Mouse (Mus musculus) granulocyte monocyte progenitor cell, adult 5-6 weeks (primary cell): ENCODE results near the gene 5330417C22Rik. TPM values are rescaled to one million over a fixed set of nuclear protein-coding genes. Genes with fewer than 3 reads are reported as not detected.

Experiments
- ATAC-seq: replicated peaks from 2 replicates; pipeline ENCODE4 v1.8.0; 2016; ENCODE audit warnings: mild to moderate bottlenecking, moderate TSS enrichment, inconsistent platforms; ENCODE audit not compliant: poor library complexity, severe bottlenecking
- total RNA-seq, 2 experiments: library from RNA; stranded (forward) in 1 of 2; stranded (reverse) in 1 of 2; fragments of 200-712, 200-1000 nt in 1 of 2; fragments of >200 nt in 1 of 2; fragmentation: Nextera tagmentation in 1 of 2; gene quantifications; 2 replicates each; pipeline ENCODE4 v1.2.3; 2014 to 2017

The 5330417C22Rik gene
- total RNA-seq, 2 experiments from 2014 or later, result not detected

DNA sequence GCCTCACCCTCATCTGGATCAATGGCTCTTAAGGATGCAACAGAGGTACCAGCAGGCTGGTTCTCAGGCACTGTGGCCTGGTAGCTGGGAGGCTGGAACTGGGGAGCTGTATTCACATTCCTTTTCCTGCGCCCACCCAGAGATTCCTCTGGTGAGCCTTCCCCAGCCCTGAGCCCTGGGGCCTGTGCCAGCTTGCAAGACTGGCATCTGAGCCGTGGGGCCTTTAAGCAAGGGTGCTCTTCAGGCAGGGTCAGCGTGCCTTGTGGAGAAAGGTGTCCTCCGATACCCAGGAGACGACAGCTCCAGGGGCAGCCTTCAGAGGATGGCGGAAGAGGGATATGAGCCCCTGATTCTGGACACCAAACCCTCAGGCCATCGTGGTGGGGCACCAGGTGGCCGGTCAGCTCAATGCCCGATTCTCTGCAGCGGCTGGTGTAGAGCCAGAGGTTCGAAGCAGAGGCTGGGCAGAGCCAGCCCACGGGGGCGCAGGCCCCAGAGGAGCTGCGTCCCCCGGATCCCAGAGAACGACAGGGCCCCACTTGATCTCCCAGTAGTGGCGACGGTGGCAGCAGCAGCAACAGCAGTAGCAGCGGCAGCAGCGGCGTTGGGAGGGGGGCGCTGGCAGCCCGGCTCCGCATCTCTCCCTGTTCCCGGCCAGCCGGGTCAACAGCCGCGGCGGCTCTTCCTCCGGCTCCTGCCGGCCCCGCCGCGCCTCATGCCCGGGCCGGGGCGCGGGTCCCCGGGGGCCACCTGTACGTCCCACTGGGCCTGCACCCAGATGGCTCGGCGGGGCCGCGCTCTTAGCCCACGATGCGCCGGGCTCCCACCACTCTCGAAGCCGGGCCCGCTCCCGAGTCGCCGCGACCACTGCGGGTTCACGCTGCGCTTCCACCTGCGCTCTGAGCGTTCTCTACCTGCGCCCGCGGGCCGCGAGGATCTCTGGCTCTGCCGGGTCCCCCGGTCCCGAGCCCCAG is 121.2 kb downstream of the 5330417C22Rik start, which contains the start of gene Celsr2:
TSS of gene Celsr2 (minus strand) at position 696 of the 974 bp plus-strand sequence.
- 0 out of 2 replicates have a peak, but pooled peaks have one; percentile 28 for ATAC-seq

DNA sequence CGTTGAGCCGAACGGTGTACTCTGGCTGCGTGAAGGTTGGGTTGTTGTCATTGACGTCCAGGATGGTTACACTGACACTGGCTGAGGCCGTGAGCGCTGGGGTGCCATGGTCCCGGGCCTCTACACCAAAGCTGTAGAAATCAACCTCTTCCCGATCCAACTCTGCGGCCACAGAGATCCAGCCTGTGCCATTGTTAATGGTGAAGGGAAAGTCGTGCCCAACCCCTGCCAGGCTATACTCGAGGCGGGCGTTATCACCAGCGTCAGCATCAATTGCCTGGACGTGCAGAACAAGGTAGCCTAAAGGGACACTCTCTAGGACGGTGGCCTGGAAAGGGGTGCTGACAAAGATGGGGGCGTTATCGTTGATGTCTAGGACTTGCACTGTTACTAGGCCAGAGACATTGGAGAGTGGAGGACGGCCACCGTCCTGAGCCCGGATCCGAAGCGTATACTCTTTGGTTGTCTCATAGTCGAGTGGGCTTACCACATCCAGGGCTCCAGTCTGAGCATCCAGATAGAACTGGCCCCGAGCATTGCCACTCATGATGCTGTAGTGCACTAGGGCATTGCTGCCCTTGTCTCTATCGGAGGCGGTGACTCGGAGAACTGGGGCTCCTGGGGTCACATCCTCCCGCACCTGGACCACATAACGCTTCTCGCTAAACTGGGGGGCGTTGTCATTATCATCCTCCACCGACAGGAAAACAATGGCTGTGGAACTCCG is 122.5 kb downstream of the 5330417C22Rik start:
- ATAC-seq, result no peak

DNA sequence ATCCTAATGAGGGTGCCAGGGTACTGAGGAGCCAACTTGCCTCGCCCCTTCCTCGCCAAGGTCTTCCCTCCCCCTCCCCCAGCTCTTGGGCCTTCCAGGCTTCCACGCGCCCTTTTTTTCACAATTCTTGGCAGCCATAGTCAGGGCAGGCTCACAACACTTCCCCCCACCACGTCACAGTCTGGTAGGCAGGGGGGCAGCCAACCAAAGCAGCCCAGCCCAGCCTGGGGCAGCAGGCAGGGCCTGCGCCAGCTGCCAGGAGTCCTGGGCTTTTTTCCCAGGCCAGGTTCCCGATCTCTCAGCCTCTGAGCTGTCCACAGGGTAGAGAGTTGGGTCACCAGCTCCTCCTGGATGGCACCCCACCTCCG is 124.6 kb downstream of the 5330417C22Rik start:
- no peak for ATAC-seq

DNA sequence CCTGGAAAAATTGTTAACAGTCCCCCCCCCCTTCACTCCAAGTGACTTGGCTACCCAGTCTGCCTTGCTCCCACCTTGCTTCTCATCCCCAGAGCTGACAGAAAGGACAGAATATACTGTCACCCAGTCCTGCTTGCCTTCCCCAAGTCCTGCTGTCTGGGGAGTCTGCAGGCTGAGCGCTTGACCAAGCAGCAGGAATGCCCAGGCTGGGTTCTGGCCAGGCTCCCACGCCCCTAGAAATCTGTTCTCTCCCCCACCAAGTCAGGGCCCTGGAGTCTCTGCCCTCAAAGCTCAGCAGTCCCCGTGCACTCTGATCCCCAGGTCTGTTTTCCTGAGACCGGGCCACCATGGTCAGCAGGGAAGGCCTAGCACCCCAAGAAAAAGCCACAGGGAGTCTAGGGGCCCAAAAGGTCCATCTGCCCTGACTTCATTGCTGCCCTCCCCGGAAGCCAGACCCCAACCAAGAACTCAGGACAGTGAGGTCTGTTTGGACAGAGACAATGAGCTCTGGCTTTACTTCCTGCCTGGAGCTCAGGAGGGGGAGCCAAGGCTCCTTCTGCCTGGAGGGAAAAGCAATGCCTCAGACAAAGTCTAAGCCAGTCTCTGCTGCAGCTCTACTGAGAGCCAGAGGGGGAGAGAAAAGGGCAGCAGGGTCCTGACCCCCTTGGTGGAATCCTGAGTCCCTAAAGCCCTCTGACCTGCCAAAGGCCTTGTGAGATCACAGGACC is 125.1 kb downstream of the 5330417C22Rik start:
- no peak for ATAC-seq

DNA sequence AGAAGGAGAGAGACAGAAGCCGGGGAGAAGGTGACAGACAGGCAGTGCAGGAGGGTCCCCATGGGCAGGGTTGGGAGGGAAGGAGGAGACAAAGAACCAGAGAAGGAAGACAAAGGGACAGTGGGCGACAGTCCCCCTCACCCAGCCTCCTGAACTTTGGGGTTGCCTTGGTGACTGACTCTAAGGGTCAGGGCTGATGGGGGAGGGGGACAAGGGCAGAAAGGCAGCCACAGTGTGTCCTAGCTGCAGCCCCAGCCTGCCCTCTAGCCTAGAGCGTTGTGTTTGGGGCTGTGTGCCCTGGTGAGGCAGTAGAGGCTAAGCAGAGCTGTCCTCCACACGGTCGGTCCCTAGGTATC is 126.0 kb downstream of the 5330417C22Rik start:
- no peak for ATAC-seq

DNA sequence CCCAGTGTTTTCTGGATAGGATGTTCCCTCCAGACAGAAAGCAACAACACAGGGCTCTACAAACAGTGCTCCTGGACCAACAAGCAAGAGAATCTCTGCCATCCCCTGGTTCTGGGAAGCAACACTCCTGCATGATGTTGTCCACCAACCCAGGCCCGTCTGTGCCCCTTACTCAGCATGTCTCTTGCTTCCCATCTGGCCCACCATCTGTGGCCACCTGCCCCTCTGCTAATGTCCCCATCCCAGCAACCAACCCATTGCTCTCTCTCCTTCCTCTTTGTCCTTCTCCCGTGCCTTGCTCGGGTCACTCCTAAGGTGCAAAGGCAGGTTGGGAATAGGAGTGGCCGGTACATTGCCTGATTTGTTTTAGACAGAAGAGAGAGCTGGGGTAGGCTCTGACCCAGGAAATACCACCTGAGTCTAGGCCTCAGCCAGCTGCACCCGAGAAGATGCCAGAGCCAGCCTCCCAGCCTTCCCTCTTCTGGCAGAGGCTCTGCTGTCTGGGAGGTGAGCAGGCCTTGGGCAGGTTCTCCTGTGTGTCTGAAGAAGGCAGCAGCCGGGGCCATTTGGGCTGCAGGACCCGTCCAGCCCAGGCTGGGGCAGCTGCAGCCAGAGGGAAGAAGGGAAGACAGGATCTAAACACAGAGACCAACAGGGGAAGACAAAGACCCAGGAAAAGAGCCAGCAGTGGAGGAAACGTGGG is 126.5 kb downstream of the 5330417C22Rik start:
- no peak for ATAC-seq

DNA sequence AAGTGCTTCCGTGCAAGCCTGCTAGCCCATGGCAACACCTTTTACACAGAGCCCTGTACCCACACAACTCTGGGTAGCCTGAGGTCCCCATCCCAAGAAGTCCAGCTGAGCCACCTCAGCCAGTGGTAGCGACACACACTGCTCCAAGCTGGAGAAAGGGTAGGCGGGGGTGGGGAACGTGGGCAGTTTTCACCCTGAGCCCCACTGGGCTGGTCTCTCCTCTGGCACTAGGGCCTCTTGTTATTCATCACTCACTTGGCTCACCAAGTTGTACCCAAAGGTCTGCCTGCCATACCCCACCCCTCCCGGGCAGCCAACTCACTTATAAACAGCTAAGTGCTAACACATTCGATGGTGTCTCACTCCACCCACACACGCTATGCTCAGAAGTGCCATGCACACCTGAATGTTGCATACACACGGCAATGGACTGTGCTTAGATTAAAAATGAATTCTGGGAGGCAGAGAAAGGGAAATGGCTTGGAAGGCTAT is 127.8 kb downstream of the 5330417C22Rik start:
- ATAC-seq, result no peak

DNA sequence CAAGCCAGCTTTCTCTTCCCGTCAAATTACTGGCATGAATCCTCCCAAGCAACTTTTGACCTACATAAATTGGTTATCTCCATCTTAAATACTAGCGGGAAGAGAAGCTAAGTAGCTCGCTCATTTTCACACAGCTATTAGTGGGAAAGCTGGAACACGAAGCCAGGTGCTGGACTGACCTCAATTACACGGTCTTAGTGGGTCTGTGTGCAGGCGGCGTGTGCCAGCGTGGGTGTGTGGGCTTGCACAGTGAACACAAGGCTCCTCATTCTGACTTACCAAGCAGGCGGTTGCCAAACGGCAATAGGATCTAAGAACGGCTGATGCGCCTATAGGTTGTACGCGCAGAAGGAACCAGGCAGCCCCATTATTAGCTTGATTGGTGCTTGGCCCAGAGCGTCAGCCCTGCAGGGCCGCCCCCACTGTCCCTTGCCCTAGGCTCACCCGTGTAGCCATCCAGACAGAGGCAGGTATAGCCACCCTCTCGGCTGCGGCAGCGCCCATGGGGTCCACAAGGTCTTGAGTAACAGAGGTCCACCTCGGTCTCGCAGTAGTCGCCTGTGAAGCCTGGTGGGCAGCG is 129.9 kb downstream of the 5330417C22Rik start:
- ATAC-seq, result no peak

Other genes with a start within 250 kb of the 5330417C22Rik start
- gene Mybphl, start 171.6 kb downstream of the 5330417C22Rik start, total RNA-seq (2014; fragmentation: Nextera tagmentation), result not detected in 2 replicates
- not detected in 2 replicates for gene Mybphl, start 171.6 kb downstream of the 5330417C22Rik start, total RNA-seq (2017)
- 11.6 and 14.3 TPM in 2 replicates for gene Psrc1, start 152.7 kb downstream of the 5330417C22Rik start, total RNA-seq (2014; fragmentation: Nextera tagmentation)
- gene Psrc1, start 152.7 kb downstream of the 5330417C22Rik start, total RNA-seq (2017), result 12.9 and 16.2 TPM in 2 replicates
- 0.58 and 2.5 TPM in 2 replicates for gene Celsr2, start 121.0 kb downstream of the 5330417C22Rik start, total RNA-seq (2014; fragmentation: Nextera tagmentation)
- gene Celsr2, start 121.0 kb downstream of the 5330417C22Rik start, total RNA-seq (2017), result 0.04 and 0.15 TPM in 2 replicates
- 30.9 and 36.2 TPM in 2 replicates for gene Sars, start 91.3 kb downstream of the 5330417C22Rik start, total RNA-seq (2014; fragmentation: Nextera tagmentation)
- gene Sars, start 91.3 kb downstream of the 5330417C22Rik start, total RNA-seq (2017), result 196 and 259 TPM in 2 replicates
- gene 1700013F07Rik, start 2.4 kb downstream of the 5330417C22Rik start, total RNA-seq (2014; fragmentation: Nextera tagmentation), result not detected in 2 replicates
- not detected in 2 replicates for gene 1700013F07Rik, start 2.4 kb downstream of the 5330417C22Rik start, total RNA-seq (2017)
- gene Tmem167b, start 25.9 kb upstream of the 5330417C22Rik start, total RNA-seq (2014; fragmentation: Nextera tagmentation), result 6.8 and 11.4 TPM in 2 replicates
- gene Tmem167b, start 25.9 kb upstream of the 5330417C22Rik start, total RNA-seq (2017), result 32.8 and 34.7 TPM in 2 replicates
- gene Taf13, start 35.2 kb upstream of the 5330417C22Rik start, total RNA-seq (2014; fragmentation: Nextera tagmentation), result 13.8 and 16.5 TPM in 2 replicates
- gene Taf13, start 35.2 kb upstream of the 5330417C22Rik start, total RNA-seq (2017), result 13.3 and 21.7 TPM in 2 replicates
- 2.5 and 2.8 TPM in 2 replicates for gene Wdr47, start 54.7 kb upstream of the 5330417C22Rik start, total RNA-seq (2014; fragmentation: Nextera tagmentation)
- gene Wdr47, start 54.7 kb upstream of the 5330417C22Rik start, total RNA-seq (2017), result 4.4 and 6.6 TPM in 2 replicates
- gene Clcc1, start 117.4 kb upstream of the 5330417C22Rik start, total RNA-seq (2014; fragmentation: Nextera tagmentation), result 44.7 and 67.1 TPM in 2 replicates
- gene Clcc1, start 117.4 kb upstream of the 5330417C22Rik start, total RNA-seq (2017), result 68.1 and 92.5 TPM in 2 replicates
- gene Gpsm2, start 185.8 kb upstream of the 5330417C22Rik start, total RNA-seq (2014; fragmentation: Nextera tagmentation), result 3.7 and 7.4 TPM in 2 replicates
- 10.7 and 12.2 TPM in 2 replicates for gene Gpsm2, start 185.8 kb upstream of the 5330417C22Rik start, total RNA-seq (2017)
- not detected in 2 replicates for gene Aknad1, start 203.1 kb upstream of the 5330417C22Rik start, total RNA-seq (2014; fragmentation: Nextera tagmentation)
- gene Aknad1, start 203.1 kb upstream of the 5330417C22Rik start, total RNA-seq (2017), result not detected in 2 replicates